Mouse (Mus musculus) stomach, embryonic 16.5 days (tissue): ENCODE results near the gene Khdrbs2. TPM values are rescaled to one million over a fixed set of nuclear protein-coding genes. Genes with fewer than 3 reads are reported as not detected.

Experiments used
- ATAC-seq: fragments of 200-750 bp; cut with Nextera tagmentation; 2 replicates; pipeline ENCODE4 v1.8.0; 2017; ENCODE audit warnings: moderate number of reproducible peaks, moderate TSS enrichment; ENCODE audit not compliant: insufficient read depth, low FRiP score
- H3K27ac ChIP-seq: fragments of 300-500 bp; sonication (generic); 2 replicates; pipeline ENCODE4 v1.5.1; 2014; ENCODE audit warnings: low read length
- H3K27me3 ChIP-seq: fragments of 300-500 bp; sonication (generic); 2 replicates; pipeline ENCODE4 v1.6.1; 2014; ENCODE audit warnings: low read length, control low read depth, mixed read lengths; ENCODE audit not compliant: control insufficient read depth, insufficient read depth
- H3K36me3 ChIP-seq: fragments of 300-500 bp; sonication (generic); 2 replicates; pipeline ENCODE4 v1.6.1; 2014; ENCODE audit warnings: low read length; ENCODE audit not compliant: control insufficient read depth, insufficient read depth
- H3K4me1 ChIP-seq: fragments of 300-500 bp; sonication (generic); 2 replicates; pipeline ENCODE4 v1.6.1; 2014; ENCODE audit warnings: low read length, control low read depth, mixed read lengths; ENCODE audit not compliant: control insufficient read depth, insufficient read depth
- H3K4me2 ChIP-seq: fragments of 300-500 bp; sonication (generic); 2 replicates; pipeline ENCODE4 v1.6.1; 2014; ENCODE audit warnings: low read depth, low read length, mixed read lengths
- H3K4me3 ChIP-seq: fragments of 300-500 bp; sonication (generic); replicated peaks from 2 replicates; pipeline ENCODE4 v1.5.1; 2014; ENCODE audit warnings: mild to moderate bottlenecking, low read length
- H3K9ac ChIP-seq: fragments of 300-500 bp; sonication (generic); 2 replicates; pipeline ENCODE4 v1.6.1; 2014; ENCODE audit warnings: low read length
- H3K9me3 ChIP-seq: fragments of 300-500 bp; sonication (generic); replicated peaks from 2 replicates; pipeline ENCODE4 v1.6.1; 2016; ENCODE audit warnings: low read length, control low read depth; ENCODE audit not compliant: control insufficient read depth
- WGBS: fragments of 180-500 bp; shearing (Covaris S2); extraction: QIAGEN DNeasy Blood & Tissue Kit; methylation state at CpG from one replicate; pipeline ENCODE4 v1.1.7; 2014; 5-methylcytosine and 5-hydroxymethylcytosine counted together
- polyA plus RNA-seq: library from polyadenylated mRNA; unstranded; fragments of >200 nt; fragmentation: Nextera tagmentation; extraction: Ambion mirVana; gene quantifications from 2 replicates; pipeline ENCODE4 v1.2.1, GENCODE M21; 2015

The Khdrbs2 gene
- 2.6 and 3.7 TPM in 2 replicates for polyA plus RNA-seq

DNA sequence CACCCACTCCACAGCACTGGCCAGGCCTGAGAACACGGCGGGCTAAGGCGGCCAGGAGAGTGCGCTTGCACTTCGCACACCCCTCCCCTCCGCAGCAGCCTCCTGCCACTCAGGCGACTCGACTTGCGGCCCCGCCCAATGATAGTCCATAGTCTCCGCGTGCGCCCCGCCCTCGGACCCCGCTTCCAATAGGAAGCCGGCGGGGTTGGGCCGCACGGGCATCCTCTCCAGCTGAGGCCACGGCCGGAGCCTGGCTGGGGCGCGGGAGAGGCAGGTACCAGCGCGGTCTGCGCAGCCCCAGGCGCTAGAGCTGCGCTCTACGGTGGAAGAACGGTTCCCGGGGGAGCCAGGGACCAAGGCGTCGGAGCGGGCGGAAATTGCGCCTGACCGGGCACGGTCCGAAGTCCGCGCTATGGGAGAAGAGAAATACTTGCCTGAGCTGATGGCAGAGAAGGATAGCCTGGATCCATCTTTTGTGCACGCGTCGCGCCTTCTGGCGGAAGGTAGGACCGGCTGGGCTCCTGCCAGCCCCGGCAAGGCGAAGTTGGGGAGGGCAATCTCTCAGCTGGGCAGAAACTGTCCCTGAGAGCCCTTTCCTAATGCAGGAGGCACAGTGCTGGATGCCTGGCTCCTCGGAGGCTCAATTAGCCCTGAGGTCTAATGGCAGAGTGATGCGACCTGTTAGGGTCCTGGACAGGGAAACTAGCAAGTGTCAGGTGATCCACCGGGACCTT, at the start of gene Khdrbs2:
TSS of gene Khdrbs2 (plus strand) at position 209 of the 734 bp plus-strand sequence.
- H3K27me3 ChIP-seq = peaks cover 3% of the 10 kb centered on the region; the same call in 1 of the 2 replicates
- H3K4me3 ChIP-seq = peak within 1 kb of the TSS; percentile 55
- under 1% methylated on average over 53 of the region's 53 CpGs for WGBS
- no peaks in the 10 kb centered on the region for H3K9me3 ChIP-seq
- peak; percentile 100 for ATAC-seq
- H3K9ac ChIP-seq = peak within 1 kb of the TSS; percentile 63
- H3K4me1 ChIP-seq = 0 out of 2 replicates have a peak, but pooled peaks cover 3% of the 10 kb centered on the region
- H3K36me3 ChIP-seq = no peaks in the 10 kb centered on the region
- H3K27ac ChIP-seq = no peak within 1 kb of the TSS
- peak within 1 kb of the TSS; percentile 82 for H3K4me2 ChIP-seq

DNA sequence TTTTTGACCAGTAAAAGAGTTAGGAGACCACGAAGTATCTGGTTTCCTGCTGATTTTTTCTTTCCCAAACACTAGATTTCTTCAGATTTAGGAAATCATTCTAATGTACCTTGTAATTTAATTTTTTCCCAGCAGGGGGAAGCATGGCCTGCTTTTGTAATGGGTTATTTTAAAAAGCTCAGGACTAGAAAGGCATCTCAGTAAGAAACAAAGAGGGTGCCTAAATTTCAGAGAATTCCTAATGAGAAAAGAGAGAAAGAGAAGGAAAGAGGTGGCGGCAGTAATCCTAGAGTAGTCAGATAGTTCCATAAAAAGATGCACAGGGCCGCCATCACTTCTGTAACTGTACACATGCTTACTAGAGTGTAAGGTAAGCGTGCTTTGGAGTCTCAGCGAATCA, 2.1 kb downstream of the Khdrbs2 start:
- ATAC-seq = no peak
- Histone ChIP-seq H3K36me3 (no peaks in the 10 kb centered on the region), H3K4me1 (0 out of 2 replicates have a peak, but pooled peaks cover 3% of the 10 kb centered on the region), H3K27me3 (peaks cover 3% of the 10 kb centered on the region; the same call in 1 of the 2 replicates), H3K27ac (no peak overlapping the region), H3K9ac (no peak overlapping the region), H3K4me2 (no peak overlapping the region), H3K4me3 (no peak overlapping the region), H3K9me3 (no peaks in the 10 kb centered on the region)
- 57% methylated on average over 5 of the region's 5 CpGs for WGBS

DNA sequence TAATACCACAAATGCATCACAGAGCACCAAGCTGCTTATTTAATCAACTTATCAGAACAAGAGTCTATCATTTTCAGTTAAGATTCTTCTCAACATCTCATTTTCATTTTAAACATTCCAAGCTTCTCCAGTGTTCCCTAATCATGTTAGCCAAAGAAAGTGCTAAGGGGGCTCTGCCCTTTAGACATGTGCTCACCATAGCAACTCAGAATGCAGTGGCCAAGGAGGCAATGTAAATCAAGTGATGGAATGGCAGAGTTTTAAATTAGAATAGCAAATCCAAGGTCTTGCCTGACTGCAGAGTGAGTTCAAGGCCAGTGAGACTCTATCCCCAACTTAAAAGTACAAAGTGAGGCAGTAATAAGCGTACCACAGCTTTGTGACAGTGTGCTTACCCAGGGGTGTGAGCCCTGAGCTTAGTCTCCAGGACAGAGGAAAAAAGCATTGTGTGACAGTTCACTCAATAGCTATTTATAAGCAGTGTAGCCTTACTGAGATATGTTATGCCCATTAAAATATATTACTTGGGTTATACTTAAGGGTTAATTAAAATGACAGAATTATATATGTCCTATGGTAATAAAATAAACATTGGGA, 27.2 kb downstream of the Khdrbs2 start:
- Histone ChIP-seq H3K36me3 (no peaks in the 10 kb centered on the region), H3K4me1 (no peaks in the 10 kb centered on the region), H3K4me2 (no peak overlapping the region), H3K9me3 (no peaks in the 10 kb centered on the region), H3K9ac (no peak overlapping the region), H3K27me3 (no peaks in the 10 kb centered on the region), H3K4me3 (no peak overlapping the region), H3K27ac (no peak overlapping the region)
- no peak for ATAC-seq
- WGBS = 86% methylated on average over 1 of the region's 1 CpGs

DNA sequence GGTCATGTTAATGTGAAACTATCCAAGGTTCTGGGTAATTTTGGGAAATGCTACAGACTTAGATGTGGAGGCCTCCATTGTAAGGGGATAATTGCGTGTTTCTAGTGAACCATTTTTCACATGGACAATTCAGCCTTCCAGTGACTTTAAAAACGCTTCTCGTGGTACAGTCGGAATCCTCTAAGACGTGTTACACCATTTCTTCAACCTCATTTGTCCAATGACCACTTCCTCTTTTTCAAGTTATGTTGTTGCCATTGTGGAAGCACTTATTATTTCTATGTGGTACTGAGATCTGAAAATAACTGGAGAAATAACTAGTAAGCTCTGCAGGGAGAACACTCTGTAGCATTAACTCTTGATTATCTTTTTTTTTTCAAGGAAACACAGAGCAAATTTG, 75.9 kb downstream of the Khdrbs2 start:
- no peaks in the 10 kb centered on the region for H3K9me3 ChIP-seq
- 84% methylated on average over 5 of the region's 5 CpGs for WGBS
- no peak for ATAC-seq
- H3K36me3 ChIP-seq = no peaks in the 10 kb centered on the region
- H3K4me3 ChIP-seq = no peak overlapping the region
- no peak overlapping the region for H3K9ac ChIP-seq
- no peak overlapping the region for H3K4me2 ChIP-seq
- H3K27ac ChIP-seq = no peak overlapping the region
- H3K4me1 ChIP-seq = no peaks in the 10 kb centered on the region
- H3K27me3 ChIP-seq = no peaks in the 10 kb centered on the region

GRCm38 (mm10) chr1:32249602-32250001, 77.1 kb downstream of the Khdrbs2 start:
- no peak overlapping the region for H3K4me3 ChIP-seq
- H3K4me2 ChIP-seq = no peak overlapping the region
- no peaks in the 10 kb centered on the region for H3K36me3 ChIP-seq
- WGBS = 83% methylated on average over 2 of the region's 2 CpGs
- H3K4me1 ChIP-seq = no peaks in the 10 kb centered on the region
- H3K9me3 ChIP-seq = no peaks in the 10 kb centered on the region
- no peak overlapping the region for H3K9ac ChIP-seq
- ATAC-seq = no peak
- H3K27me3 ChIP-seq = no peaks in the 10 kb centered on the region
- H3K27ac ChIP-seq = no peak overlapping the region

DNA sequence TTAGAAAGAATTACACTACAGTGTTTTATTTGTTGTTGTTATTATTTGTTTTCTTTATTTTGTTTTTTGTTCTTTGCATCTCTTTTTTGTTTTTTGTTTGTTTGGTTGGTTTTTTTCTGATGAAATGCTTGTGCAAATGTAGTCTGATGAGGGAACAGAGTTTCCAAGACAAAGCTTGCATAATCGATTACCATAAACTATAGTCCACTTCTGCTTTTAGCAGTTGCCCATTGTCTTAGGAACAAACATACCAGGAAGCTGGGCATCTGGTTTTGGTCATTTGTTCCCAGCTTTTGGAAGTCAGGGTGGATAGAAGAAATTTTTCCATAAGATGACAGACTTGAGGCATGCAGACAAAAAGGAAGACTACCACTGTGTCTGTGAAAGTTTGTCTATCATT, 77.8 kb downstream of the Khdrbs2 start:
- no peaks in the 10 kb centered on the region for H3K36me3 ChIP-seq
- no peak for ATAC-seq
- 86% methylated on average over 1 of the region's 1 CpGs for WGBS
- H3K27me3 ChIP-seq = no peaks in the 10 kb centered on the region
- no peak overlapping the region for H3K9ac ChIP-seq
- no peaks in the 10 kb centered on the region for H3K4me1 ChIP-seq
- no peak overlapping the region for H3K27ac ChIP-seq
- H3K4me3 ChIP-seq = no peak overlapping the region
- H3K4me2 ChIP-seq = no peak overlapping the region
- H3K9me3 ChIP-seq = no peaks in the 10 kb centered on the region

DNA sequence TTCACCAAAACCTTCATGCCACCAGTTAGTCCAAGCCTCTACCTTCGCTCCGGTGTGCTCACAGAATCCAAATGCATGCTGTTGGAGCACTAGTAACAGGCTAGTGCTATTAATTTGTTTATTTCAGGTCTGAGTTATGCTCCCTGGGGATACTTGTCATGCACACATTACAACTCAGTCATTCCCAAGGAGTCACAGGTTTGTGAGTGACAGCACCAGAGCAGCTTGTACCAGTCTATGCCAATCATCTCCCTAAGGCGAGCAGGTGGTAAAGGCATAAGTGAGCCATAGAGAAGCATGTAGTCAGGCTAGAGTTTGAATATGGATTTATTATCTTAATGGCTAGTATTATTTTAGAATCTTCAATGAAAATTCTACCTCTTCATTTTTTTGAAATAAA, 86.4 kb downstream of the Khdrbs2 start:
- Histone ChIP-seq H3K4me1 (no peaks in the 10 kb centered on the region), H3K9ac (no peak overlapping the region), H3K9me3 (no peaks in the 10 kb centered on the region), H3K4me3 (no peak overlapping the region), H3K4me2 (no peak overlapping the region), H3K27ac (no peak overlapping the region), H3K36me3 (no peaks in the 10 kb centered on the region), H3K27me3 (no peaks in the 10 kb centered on the region)
- no peak for ATAC-seq
- 96% methylated on average over 3 of the region's 3 CpGs for WGBS

- Histone ChIP-seq H3K27me3 (no peaks in the 10 kb centered on the region), H3K4me1 (no peaks in the 10 kb centered on the region), H3K9me3 (no peaks in the 10 kb centered on the region), H3K4me3 (no peak overlapping the region), H3K36me3 (no peaks in the 10 kb centered on the region), H3K27ac (no peak overlapping the region), H3K9ac (no peak overlapping the region), H3K4me2 (no peak overlapping the region)
- no peak for ATAC-seq
- 97% methylated on average over 3 of the region's 3 CpGs for WGBS
These were observed 98.0 kb downstream of the Khdrbs2 start for GRCm38 (mm10) chr1:32270519-32270918.

DNA sequence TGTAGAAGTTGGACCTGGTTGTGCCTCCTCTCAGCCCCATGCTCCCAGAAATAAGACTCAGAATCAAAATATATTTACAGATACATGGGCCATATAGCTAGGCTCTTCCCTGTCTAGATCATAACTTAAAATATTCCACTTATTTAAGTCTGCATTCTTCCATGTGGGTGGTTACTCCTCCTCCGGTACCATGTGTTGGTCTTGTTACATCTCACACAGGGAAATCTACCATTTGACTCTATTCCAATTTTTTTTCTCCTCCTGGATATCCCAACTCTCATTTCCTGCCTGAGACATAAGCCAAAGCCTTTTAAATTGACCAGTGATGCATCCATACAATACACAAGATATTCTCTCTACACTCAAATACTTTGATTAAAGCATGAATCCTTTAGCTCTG, 122.2 kb downstream of the Khdrbs2 start:
- no peaks in the 10 kb centered on the region for H3K4me1 ChIP-seq
- no peaks in the 10 kb centered on the region for H3K36me3 ChIP-seq
- no peaks in the 10 kb centered on the region for H3K9me3 ChIP-seq
- H3K4me3 ChIP-seq = no peak overlapping the region
- H3K27ac ChIP-seq = no peak overlapping the region
- H3K27me3 ChIP-seq = no peaks in the 10 kb centered on the region
- 75% methylated on average over 1 of the region's 1 CpGs for WGBS
- H3K4me2 ChIP-seq = no peak overlapping the region
- ATAC-seq = no peak
- H3K9ac ChIP-seq = no peak overlapping the region
